Comparison of ENCODE assay signal across 16 mouse cellular contexts in the genomic region with DNA sequence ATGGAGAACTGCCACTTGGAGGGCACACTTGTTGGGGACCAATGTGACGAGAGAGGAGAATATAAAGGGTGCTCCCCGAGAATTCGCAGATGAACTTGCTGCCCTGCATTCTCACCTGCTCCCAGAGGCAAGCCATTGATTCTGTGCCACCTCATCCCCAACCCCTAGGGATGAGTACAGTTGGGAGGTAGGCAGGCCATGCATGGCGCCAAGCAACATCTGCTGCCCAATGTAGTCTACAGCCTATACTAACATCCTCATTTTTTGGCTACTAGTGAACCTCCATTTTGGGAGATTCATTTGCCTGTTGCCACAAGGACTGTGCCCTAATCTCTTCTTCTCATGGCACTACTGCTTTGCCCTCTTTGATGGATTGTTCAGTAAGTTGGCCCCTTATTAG. TPM values are rescaled to one million over a fixed set of nuclear protein-coding genes. Genes with fewer than 3 reads are reported as not detected.
"Had no signal": no experiment of that assay in that cellular context is flagged by ENCODE, and none has a peak within 500 bp of the region (broad histone marks: within the 10 kb centered on the region; RNA-seq: fewer than 3 reads in every experiment).

No protein-coding gene starts in this region.

- H3K4me1 ChIP-seq: neural tube, embryonic 15.5 days; stomach, embryonic 15.5 days had no signal

- H3K4me3 ChIP-seq: neural tube, embryonic 15.5 days; stomach, embryonic 15.5 days had no signal

- H3K9me3 ChIP-seq: stomach, embryonic 15.5 days had no signal

- DNase-seq: retina, postnatal 1 day; right cerebral cortex, adult 18-20 months; right cerebral cortex, postnatal 14 days; right cerebral cortex, postnatal 25 days; right cerebral cortex, postnatal 4 days; spleen, adult 18-20 months; thymus, adult 18-20 months; thymus, adult 2 months; thymus, postnatal 14 days; thymus, postnatal 25 days; thymus, postnatal 36 days; thymus, postnatal 4 days had no signal

- H3K4me2 ChIP-seq: neural tube, embryonic 15.5 days; stomach, embryonic 15.5 days had no signal

- H3K27ac ChIP-seq: neural tube, embryonic 15.5 days; stomach, embryonic 15.5 days; stomach, postnatal 0 days had no signal

- H3K9ac ChIP-seq: neural tube, embryonic 15.5 days; stomach, embryonic 15.5 days had no signal

- H3K27me3 ChIP-seq: neural tube, embryonic 15.5 days; stomach, embryonic 15.5 days had no signal

- H3K36me3 ChIP-seq: neural tube, embryonic 15.5 days; stomach, embryonic 15.5 days had no signal

RNA-seq across cellular contexts. Expression of a gene that starts 59.5 kb away (rescaled TPM):
- total RNA-seq: neutrophil, adult 5-6 weeks had no signal
